Mouse (Mus musculus) ovary, postnatal 14 days (tissue): ENCODE data around the gene Rnf216.

Experiments used
- DNase-seq: peaks from one replicate; pipeline ENCODE4 v3.0.0; 2022; ENCODE audit warnings: low spot score

Rnf216 gene

DNA sequence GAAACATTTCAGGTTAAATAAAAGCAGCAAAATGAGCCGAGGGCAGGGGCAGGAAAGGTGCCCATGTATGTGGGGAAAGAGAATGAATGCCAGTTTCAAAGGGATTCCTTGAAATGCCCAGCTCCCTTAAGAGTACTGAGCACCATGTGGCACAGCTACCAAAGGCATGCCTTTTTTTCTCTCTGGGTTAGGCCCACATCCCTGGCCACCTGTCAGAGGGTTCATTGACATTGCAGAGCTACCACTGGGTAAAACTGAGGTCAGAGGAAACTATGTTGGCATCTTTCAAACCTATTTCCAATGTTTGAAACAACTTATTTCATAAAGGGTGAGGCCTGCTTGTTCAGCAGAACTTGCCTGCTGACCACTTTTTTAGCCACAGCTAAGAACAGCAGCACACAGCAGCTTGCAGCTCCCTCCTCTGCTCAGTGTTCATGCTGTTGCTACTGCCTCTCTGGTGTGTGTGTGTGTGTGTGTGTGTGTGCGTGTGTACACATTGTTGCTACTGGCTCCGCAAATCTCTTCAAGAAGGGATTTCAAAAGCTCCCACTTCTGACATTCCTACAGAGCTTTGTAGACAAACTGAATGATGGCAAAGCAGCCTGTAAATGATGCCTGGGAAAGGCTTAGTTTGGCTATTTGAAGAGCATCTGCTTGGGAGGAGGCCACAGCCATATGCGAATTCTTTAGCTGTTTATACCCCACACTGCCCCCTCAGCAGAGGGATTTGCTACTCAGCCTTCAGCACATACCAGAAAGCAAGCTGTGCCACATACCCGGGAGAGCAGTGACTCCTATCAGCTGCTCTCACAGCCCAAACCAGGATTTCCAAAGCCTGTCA lies 59.4 kb downstream of the Rnf216 start:
- DNase-seq, result no peak

DNA sequence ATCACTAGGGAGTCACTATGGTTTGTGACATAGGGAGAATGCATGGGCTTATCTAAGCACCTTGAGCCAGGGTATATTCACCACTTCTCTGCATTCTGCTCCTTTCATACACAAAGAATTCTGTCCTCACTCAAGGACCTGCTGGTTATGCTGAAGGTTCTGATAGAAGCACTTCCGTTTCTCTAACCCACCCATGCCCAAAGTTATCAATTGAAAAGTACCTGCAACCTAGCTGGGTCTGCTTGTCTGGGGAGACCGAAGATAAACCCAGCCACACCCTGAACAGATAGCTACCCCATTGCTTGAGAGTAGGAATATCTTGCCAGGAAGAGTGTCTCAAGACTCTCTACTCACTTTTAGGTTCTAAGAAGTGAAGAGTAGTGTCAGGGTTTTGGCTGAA lies 60.1 kb downstream of the Rnf216 start:
- DNase-seq, result no peak

DNA sequence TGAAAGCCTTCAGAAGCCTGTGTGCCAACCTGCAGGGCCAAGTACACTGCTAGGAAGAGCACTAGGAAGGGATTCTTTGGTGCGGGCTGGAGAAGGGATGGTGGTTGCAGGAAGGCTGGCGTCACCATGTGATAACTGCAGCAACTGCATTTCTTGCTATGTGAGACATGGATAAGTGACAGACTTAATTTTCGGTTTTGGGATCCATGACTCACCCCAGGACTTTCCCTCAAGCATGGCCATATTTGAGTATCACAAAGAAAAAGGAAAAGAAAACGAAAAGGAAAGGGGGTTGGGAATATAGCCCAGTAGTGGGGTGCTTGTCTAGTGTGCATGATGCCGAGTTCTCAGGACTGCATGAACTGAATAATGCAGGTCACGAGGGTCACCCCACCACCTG lies 60.9 kb downstream of the Rnf216 start:
- no peak for DNase-seq

DNA sequence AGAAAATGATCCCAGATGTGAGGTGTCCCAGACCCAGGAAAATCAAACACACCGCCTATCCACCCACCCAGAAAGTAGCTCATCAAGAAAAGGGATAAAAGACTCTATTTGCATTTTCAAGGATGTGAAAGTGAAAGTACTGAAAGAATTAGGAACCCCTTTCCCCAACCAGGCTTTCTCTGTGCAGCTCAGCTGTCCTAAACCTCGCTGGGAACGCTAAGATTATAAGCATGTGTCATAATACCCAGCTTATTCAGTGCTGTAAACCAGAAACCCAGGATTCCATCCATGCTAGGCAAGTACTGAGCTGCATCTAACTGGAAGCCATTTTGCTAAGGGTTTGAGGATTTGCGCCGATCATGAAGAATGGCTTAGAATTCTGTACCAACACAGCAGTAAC lies 62.5 kb downstream of the Rnf216 start:
- DNase-seq, result no peak

DNA sequence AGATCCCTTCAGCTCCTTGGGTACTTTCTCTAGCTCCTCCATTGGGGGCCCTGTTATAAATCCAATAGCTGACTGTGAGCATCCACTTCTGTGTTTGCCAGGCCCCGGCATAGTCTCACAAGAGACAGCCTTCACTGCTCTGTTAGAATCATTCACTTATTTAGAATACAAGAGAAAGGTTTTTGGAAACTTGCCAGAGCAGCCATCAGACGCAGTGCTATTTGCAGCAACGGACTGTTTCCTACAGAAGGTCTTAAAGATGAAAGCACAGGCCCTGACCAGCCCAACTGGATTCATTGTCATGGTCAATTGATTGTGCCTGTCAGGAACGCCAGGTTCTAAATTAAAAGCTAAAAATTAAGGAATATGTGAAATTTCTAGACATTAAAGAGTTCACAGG lies 63.0 kb downstream of the Rnf216 start:
- no peak for DNase-seq

DNA sequence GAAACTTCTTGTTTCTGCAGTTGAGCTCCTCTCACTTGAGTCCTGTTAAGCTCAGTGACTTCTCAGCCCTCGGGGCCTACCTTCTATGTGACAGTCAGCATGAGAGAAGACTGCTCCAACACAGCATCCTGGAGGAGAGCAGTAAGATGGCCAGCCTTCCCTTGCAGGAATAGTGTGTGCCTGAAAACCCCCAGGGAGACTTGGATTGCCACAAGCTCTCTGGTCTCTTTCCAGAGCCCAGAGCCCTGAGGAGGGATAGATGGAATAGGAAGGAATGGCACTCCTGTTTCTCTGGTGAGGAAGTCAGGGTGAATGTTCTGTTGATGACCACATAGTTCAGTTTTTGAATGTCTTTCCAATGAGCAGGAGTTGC lies 63.8 kb downstream of the Rnf216 start:
- no peak for DNase-seq

DNA sequence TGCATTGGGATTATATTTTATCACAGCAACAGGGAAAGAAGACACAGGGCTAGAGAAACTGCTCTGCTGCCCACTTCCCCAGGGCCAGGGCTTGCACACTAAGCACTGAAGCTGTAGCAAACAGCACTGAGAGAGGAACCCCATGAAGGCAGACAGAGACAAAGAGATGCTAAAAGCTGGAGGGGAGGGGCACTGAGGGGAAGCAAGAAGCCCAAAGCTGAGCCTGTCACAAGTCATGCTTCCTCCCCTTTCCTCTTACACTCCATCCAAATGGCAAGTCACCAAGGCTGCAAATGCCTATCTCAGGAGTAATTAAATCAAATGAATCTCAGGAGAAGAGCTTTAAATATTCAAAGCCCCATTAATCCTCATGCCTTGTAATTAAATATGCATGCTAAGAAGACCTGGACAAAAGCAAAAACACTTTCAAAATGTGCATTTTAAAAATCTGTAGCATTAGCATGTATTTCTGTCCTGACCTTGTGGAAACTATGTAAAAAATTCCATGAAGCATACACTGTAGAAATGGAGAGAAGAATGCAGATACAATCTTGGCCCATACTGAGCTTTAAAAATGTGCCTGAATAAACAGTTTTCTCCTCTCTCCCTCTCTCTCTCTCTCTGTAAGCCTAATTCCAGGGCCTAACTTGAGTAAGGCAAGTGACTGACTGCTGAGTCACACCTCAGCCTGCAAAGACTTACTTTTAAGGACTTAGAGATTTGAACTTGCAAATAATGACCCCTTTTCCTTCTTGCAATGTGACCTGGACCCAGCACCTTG lies 64.4 kb downstream of the Rnf216 start:
- DNase-seq, result no peak

DNA sequence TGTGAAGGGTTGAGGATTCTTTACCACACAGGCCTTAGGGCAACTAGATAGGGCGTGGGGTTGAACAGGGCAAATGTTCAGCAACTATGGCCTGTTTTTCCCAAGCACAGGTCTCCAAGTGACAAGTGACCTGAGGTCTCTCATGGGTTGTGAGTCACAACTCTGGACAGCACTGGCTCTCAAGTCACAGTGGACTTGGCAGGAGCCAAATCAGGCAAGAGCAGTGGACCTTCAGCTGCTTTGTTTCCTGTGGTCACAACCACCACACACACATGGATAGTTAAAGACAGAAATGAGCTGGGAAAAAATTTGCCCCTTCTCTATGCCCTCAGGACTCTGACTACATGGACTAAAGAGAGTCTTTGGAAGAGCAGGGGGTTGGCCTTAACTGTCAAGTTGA lies 65.2 kb downstream of the Rnf216 start:
- DNase-seq, result no peak

DNA sequence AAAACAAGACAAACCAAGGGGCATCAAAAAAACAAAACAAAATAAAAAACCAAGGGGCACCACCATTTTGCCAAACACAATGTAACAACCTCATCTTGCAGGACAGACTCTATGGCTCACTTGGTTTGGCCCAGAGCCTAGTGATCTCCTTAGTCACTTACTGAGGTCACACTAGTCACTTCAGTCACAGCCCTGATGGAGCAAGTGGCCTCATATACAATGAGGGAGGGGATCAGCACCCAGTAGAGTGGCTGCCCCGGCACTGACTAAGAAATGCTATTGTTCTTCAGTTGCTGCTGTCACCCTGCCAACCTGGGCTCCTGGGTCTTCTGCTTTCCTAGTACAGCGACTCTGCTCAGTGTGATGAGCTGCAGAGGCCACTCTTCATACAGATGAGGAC lies 68.9 kb downstream of the Rnf216 start:
- DNase-seq, result no peak

DNA sequence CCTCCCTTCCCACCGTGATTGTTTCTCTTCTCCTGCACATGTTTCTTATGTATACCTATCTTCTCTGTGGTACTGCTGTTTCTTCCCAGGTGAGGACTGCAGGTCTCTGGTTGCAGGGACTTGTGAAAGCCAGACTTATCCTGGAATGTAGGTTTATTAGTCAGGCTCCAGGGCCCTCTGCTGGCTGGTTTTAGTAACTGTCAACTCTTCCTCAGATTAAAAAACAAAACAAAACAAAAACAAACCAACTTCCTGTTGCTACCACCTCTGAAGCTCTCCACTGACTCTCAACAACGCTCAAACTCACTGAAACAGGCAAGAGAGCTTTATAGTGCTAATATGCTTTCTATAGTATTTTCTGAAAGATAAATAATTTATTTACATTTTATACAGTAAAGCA lies 69.5 kb downstream of the Rnf216 start:
- DNase-seq, result no peak

DNA sequence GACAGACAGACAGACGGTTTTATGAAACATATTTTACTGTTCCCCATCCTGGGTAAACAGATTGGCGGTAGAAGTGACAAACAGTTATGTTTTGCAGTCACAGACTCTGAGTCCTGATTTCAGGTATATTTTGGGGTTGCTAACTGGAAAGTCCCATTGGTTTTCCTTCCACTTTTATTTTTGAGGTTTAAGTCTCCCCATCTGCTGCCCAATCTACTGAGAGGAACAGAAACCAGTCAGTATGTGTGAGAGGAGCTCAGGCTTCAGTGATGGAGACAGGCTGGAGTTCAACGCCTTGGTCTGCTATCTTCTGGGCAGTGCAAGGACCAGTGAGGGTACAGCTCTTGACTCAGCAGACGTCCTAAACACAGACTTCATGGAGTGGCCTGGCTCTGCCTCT lies 74.0 kb downstream of the Rnf216 start:
- no peak for DNase-seq

DNA sequence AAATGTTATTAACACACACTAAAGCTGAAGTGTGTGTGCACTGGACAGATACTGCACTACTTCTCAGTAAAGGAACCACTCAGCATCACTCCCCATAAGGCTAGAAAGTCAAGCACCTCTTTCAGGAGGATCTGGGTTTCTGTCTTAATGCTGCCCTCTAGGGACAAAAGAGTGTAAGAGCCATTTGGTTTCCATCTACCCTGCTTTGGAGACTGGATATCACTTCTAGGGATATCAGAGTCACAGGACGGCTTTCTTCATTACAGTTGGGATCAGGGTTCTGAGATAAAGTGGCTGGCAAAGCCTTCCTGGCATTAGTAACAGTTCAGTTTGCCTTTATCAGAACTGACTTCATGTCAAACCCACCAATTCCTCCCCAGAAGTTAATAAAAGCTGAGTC lies 75.6 kb downstream of the Rnf216 start:
- peak; percentile 33 for DNase-seq

DNA sequence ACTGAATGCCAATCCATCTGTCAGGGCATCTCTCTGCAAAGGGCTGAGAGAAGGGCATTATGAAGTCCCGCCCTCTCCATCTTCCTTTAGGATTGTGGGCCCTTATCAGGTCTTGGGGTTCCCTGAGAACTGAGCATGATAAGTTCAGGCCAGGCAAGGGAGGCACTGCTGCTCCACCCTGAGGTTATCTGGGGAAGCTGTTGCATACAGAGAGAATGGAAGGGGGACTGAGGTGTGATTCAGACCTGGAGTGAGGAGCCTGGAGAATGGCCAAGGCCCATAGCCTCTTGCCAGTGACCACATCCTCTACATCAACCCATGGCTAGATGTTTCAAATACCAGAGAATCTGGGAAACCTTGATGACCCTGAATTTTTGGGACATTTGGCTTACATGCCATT lies 76.7 kb downstream of the Rnf216 start:
- no peak for DNase-seq

DNA sequence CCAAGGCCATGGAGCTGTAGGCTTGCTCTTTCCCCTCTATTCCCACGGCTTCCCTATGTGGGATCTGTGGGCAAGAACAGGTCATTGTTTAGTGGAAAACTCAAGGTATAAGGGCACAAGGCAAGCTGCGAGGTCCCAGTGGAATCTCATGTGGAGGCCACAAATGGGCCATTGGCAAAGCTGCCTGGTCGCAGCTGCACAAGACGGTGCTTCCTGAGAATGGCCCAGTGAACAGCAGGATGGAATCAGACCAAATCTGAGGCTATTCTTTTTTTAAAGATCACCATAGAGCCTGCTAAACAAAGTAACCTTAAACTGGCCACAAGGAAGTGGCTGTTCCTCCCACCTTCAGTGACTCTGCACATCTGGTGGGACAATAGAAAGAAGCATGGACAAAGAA lies 77.5 kb downstream of the Rnf216 start:
- no peak for DNase-seq

DNA sequence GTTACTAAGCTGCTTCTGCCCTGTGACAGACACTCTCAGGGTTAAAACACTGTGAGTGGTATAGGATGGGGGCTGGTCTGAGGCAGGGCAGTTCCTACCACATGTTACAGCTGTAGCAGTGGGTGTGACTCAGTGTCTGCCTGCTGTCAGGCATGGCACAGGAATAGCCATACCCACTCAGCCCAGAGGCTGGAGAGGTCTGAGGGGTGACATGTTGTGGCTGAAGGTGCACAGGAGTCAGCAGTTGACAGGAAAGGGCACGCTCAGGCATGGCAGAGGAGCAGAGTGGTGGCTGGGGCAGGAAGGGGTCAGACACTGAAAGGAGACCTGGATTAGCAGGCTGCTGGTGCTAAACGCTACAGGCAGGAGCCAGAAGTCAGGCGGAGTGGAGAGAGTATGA lies 78.7 kb downstream of the Rnf216 start:
- DNase-seq, result no peak

DNA sequence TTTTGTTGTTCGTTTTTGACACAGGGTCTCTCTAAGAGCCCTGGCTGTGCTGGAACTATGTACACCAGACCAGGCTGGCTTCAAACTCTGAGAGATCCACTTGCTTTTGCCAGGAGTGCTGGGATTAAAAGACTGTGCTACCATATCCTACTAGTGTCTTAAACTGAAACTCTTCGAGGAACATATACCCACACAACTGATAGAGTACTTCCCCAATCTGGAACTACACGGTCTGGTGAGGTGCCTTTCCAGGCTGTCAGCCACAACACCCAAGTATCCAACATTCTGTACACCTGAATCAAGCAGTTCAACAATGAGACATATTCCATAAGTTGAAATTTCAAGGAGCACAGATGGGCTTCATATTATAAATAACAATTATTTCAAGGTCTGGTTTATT lies 79.5 kb downstream of the Rnf216 start:
- no peak for DNase-seq

DNA sequence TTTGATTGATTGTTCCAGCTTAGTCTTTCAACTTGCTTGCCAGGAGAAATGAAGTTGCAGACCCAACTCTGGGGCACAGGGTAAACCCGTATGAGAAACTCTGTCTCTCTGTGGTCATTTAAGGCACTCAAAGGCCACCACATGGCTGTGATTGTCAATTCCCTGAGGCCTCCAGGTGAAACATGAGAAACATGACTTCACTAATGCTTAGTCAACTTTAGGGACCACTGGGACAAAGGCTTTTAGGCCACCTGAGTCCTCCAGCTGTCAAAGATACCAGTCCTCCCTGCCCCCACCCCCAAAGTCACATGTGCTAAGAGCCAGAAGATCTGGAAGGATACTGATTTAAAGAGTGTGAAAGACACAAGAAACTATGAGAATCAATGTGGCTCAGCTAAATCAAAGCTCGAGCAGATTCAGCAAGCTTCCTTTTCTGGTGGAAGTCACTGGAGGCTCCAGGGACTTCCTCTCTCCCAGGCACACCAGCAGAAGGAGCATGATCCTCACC lies 80.1 kb downstream of the Rnf216 start:
- DNase-seq, result no peak

DNA sequence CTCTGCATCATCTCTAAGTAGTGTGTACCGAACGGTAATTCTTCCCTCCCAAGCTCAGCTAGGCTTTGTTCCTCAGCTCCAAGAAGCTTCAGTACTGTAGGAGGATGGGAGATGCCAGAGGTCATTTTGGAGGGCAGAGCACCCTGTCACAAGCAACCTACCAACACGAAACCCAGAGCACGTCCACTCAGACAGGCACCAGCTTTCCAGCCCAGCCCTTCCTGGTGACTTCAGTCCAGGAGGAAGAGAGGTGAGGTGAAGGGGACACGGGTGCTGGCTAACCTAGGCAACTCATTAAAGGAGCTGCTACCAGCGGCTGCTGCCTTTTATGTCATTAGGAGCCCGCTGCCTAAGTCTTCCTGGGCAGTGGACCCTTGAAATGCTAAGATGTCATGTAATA lies 81.1 kb downstream of the Rnf216 start:
- DNase-seq, result no peak

DNA sequence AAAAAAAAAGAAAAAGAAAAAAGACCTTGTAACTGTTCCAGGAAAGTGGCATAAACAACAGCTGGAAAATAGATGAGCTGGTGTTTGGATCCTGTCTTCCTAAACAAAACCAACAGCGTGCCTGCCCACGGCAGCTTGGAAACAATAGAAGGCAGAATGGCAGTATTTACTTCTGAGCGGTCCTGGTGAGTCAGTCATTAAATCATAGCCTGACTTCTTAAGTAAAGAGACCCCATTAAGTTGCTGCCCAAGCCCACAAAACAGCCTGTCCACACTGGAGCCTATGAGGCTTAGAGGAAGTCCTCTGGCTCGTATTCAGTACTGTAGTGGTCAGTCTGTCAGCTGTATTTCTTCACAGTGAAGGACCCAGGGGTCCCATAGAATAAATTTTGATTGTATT lies 81.6 kb downstream of the Rnf216 start:
- DNase-seq, result no peak

DNA sequence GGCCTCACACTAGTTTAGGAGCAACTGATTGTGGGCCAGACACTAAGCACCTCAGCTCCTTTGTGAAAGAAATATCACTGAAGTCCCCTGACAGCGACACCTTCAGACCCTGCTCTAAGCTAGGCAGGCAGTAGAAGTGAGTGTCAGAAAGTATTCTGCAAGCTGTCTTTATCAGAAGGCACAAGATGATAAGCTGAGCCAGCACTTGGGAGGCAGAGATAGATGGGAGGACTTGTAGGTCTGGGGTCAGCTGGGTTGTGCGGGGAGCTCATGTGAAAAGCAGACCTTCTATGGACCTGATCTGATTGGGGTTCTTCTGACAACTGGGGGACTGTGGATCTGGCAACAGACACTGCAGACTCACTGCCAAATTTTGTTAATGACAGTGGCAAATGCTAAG lies 88.9 kb downstream of the Rnf216 start:
- no peak for DNase-seq

DNA sequence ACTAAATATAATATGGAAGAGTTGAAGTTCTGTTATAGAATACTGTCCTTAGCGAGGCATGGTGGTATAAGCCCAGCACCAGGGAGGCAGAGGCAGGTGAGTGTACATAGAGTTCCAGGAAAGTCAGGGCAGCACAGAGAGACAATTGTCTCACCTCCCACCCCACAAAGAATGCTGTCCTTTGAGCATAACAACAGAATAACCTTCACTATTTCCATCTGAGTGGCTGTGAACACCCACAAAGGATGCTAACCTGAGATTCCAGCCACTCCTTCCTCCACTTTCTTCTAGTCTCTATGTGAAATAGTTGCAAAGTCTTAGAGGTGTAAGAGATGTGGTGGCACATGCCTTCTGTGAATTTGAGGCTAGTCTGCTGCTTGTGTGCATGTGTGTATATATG lies 89.8 kb downstream of the Rnf216 start:
- no peak for DNase-seq

DNA sequence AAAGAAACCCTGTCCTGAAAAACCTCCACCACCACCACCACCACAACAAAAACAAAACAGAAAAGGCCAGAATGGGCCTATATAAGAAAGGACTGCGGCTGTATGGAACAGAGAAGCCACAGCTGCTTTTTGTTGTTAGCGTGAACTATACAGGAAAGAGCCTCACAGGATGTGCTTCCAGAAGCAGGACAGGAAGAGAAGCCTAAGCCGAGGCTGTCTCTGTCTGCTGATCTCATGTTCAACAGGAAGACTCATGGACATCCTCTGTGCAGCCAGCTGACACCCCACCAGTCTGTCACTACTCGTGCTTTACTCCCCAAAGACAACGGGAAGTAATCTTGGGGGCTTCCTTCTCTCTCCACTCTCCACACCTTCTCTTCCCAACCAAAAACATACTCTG lies 95.4 kb downstream of the Rnf216 start:
- DNase-seq, result no peak

DNA sequence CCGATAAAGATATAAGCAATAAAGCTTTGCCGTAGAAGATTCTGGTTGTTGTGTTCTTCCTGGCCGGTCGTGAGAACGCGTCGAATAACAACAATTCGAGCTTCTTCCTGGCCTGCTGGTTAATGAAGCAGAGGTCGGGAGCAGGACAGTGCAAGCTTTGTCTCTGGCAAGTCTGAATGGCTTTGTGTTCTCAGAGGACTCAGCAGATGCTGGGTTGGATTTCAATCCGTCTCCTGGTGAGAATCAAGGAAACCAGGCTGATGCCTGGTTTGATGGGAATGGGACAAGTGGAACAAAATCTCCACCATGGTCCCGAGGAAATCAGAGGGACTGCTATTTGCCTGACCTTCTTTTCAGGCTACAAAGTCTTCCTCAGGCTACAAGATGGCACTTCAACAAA lies 103.4 kb downstream of the Rnf216 start:
- DNase-seq, result no peak
